ENCODE assay signal across 9 mouse cellular contexts in the genomic region with DNA sequence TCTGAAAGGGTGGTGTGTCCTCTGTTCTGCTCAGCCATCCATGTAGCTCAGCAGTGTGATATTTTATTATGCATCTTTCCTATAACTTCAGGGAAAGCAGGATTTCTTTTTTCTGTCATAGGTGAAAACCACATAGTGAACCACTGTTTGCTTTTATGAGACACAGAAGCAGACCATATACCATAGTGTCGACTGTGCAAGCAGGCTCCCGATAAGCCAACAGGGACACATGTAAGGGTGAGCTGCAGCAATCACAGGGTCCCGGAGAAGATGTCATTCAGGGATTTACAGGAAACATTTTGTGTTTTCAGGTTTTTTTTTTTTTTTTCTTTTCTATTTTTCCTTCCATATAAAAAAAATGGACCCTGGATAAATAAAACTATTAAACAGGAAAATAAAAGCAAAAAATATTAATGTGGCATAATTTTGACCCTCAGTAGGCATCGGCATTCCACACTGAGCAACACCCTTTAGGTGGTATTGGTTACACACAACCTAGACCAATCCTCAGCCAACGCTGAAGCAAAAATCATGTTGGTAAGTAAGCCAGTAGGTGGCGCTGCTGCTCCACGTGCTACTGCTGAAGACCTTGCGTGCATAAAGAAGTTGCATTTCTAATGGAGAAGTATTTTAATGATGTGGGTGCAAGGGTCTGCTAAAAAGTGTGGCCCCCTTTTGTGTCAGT.
DNase-seq lines count a peak whose midpoint lies in the region; ATAC-seq and TF ChIP-seq lines count a peak whose summit lies in the region.
"Had no signal": no experiment of that assay in that cellular context is flagged by ENCODE, and none has a peak within 500 bp of the region (broad histone marks: within the 10 kb centered on the region; RNA-seq: fewer than 3 reads in every experiment).

No protein-coding gene starts in this region.

- peak; percentile 53 for DNase-seq in ES-E14 (ENCODE audit: low read depth, low spot score)
- DNase-seq in brain, embryonic 14.5 days (ENCODE audit: low read depth) = peak; percentile 95
- peak; percentile 23 for DNase-seq in fibroblast of lung, adult 2 months (ENCODE audit: low read depth)
- peak; percentile 76 to 94 for DNase-seq in layer of hippocampus, adult 18-20 months (ENCODE audit: low spot score in 2 of 2)
- peak; percentile 94 for DNase-seq in lung, embryonic 14.5 days
- DNase-seq in ovary, postnatal 36 days (ENCODE audit: low spot score) = peak; percentile 69
- DNase-seq in thymus, postnatal 36 days = peak; percentile 22 to 23

- H3K36me3 ChIP-seq in ES-E14 (ENCODE audit: control insufficient read depth, insufficient read depth, low read length, poor library complexity, severe bottlenecking) = no peaks in the 10 kb centered on the region
- no peaks in the 10 kb centered on the region for H3K36me3 ChIP-seq in lung, embryonic 14.5 days (ENCODE audit: insufficient read depth)
- H3K36me3 ChIP-seq: heart, embryonic 15.5 days had no signal

- 25% methylated on average over 8 of the region's 8 CpGs for WGBS in lung, embryonic 14.5 days

- no peak overlapping the region for H3K9ac ChIP-seq in ES-E14 (ENCODE audit: insufficient read depth, low read depth, low read length, poor library complexity, severe bottlenecking)
- no peak overlapping the region for H3K9ac ChIP-seq in lung, embryonic 14.5 days
- H3K9ac ChIP-seq: heart, embryonic 15.5 days had no signal

- H3K9me3 ChIP-seq in ES-E14 (ENCODE audit: control insufficient read depth, insufficient read depth, low read depth, low read length) = peaks cover 4% of the 10 kb centered on the region; the same call in 1 of the 2 replicates
- H3K9me3 ChIP-seq in lung, embryonic 14.5 days (ENCODE audit: low read depth, low read length) = no peaks in the 10 kb centered on the region
- H3K9me3 ChIP-seq: heart, embryonic 15.5 days had no signal

- no peaks in the 10 kb centered on the region for H3K27me3 ChIP-seq in lung, embryonic 14.5 days (ENCODE audit: insufficient read depth, low read length)
- H3K27me3 ChIP-seq: heart, embryonic 15.5 days had no signal

- no peak for TF ChIP-seq POLR2A in brain, embryonic 14.5 days (IDR thresholded peaks at IDR 0.05; ENCODE audit: borderline replicate concordance, extremely low read depth, insufficient read depth, insufficient read length, poor library complexity, severe bottlenecking)

- no peak overlapping the region for H3K4me2 ChIP-seq in lung, embryonic 14.5 days
- H3K4me2 ChIP-seq: heart, embryonic 15.5 days had no signal

- peak; percentile 92 for TF ChIP-seq CTCF in brain, embryonic 14.5 days (IDR thresholded peaks at IDR 0.05; ENCODE audit: borderline replicate concordance, extremely low read depth, insufficient read depth, insufficient read length)
- peak; percentile 97 for TF ChIP-seq CTCF in lung, embryonic 14.5 days (IDR thresholded peaks at IDR 0.05; ENCODE audit: low read depth)

- no peak overlapping the region for H3K27ac ChIP-seq in ES-E14 (ENCODE audit: insufficient read depth, low read depth, low read length, poor library complexity, severe bottlenecking)
- H3K27ac ChIP-seq in lung, embryonic 14.5 days (ENCODE audit: low read depth) = no peak overlapping the region
- H3K27ac ChIP-seq: heart, embryonic 15.5 days had no signal

- peak; percentile 88 to 97 for ATAC-seq in hematopoietic stem cell, adult 5-6 weeks (replicated peaks in 1 of 2; ENCODE audit: insufficient read depth in 1 of 2, low FRiP score in 2 of 2, low TSS enrichment in 1 of 2, low read depth in 1 of 2, poor library complexity in 2 of 2, severe bottlenecking in 2 of 2)
- peak; percentile 73 for ATAC-seq in lung, embryonic 14.5 days (ENCODE audit: insufficient read depth)

- in situ Hi-C loops in ES-E14 (cut with MboI; ENCODE audit: low sequenced_read_pairs in 2 of 2, unreplicated experiment in 2 of 2) = no loop called here

- H3K4me3 ChIP-seq in ES-E14 (ENCODE audit: insufficient read depth in 1 of 2, low read depth in 1 of 2, low read length in 2 of 2, poor library complexity in 1 of 2, severe bottlenecking in 1 of 2) = no peak overlapping the region
- no peak overlapping the region for H3K4me3 ChIP-seq in lung, embryonic 14.5 days (ENCODE audit: low read depth, low read length)
- H3K4me3 ChIP-seq: heart, embryonic 15.5 days had no signal

- no peaks in the 10 kb centered on the region for H3K4me1 ChIP-seq in ES-E14 (ENCODE audit: control insufficient read depth in 2 of 2, insufficient read depth in 2 of 2, low read length in 2 of 2, poor library complexity in 1 of 2)
- no peaks in the 10 kb centered on the region for H3K4me1 ChIP-seq in lung, embryonic 14.5 days (ENCODE audit: insufficient read depth)
- H3K4me1 ChIP-seq: heart, embryonic 15.5 days had no signal

TF ChIP-seq in ES-E14, 5 proteins besides CTCF, POLR2A, EP300 and RAD21:
- TF ChIP-seq ZC3H11A (IDR thresholded peaks at IDR 0.05; ENCODE audit: borderline replicate concordance, low read depth, low read length) (peak; percentile 77), CHD2 (IDR thresholded peaks at IDR 0.05; ENCODE audit: low read depth, low read length) (no peak)

Comparison
In these comparisons a context has a peak if more than half of its experiments do, and no peak if none do; other contexts are left out.
1. DNase-seq: peak in every context shown above with its lines; median percentile 95 in brain, embryonic 14.5 days; 94 in lung, embryonic 14.5 days; 85 in layer of hippocampus, adult 18-20 months; 69 in ovary, postnatal 36 days; 53 in ES-E14; 23 in fibroblast of lung, adult 2 months; 22 in thymus, postnatal 36 days.